22 mouse cellular contexts compared by ENCODE assay signal in genomic region chr2:166196080-166196786, GRCm38 (mm10). TPM values are rescaled to one million over a fixed set of nuclear protein-coding genes. Genes with fewer than 3 reads are reported as not detected.
A peak's percentile ranks its signal among the peaks of the same experiment; 100 is the strongest.
DNase-seq lines count a peak whose midpoint lies in the region; ATAC-seq and TF ChIP-seq lines count a peak whose summit lies in the region.
"Had no signal": no experiment of that assay in that cellular context is flagged by ENCODE, and none has a peak within 500 bp of the region (broad histone marks: within the 10 kb centered on the region; RNA-seq: fewer than 3 reads in every experiment).

No protein-coding gene starts in this region.

- peaks cover 4% of the 10 kb centered on the region; the same call in 1 of the 2 replicates for H3K9me3 ChIP-seq in embryonic facial prominence, embryonic 10.5 days
- H3K9me3 ChIP-seq in heart, embryonic 14.5 days (ENCODE audit: control insufficient read depth, low read length) = no peaks in the 10 kb centered on the region
- H3K9me3 ChIP-seq in limb, embryonic 12.5 days = peaks cover 4% of the 10 kb centered on the region; the same call in 1 of the 2 replicates
- 0 out of 2 replicates have a peak, but pooled peaks cover 3% of the 10 kb centered on the region for H3K9me3 ChIP-seq in hindbrain, embryonic 10.5 days
- H3K9me3 ChIP-seq: embryonic facial prominence, embryonic 13.5 days; stomach, embryonic 15.5 days had no signal

- H3K4me2 ChIP-seq in heart, embryonic 14.5 days (ENCODE audit: low read length) = peak overlapping the region; percentile 19; the same call in 1 of the 2 replicates
- H3K4me2 ChIP-seq in limb, embryonic 12.5 days = no peak overlapping the region
- H3K4me2 ChIP-seq: embryonic facial prominence, embryonic 13.5 days; hindbrain, embryonic 12.5 days; liver, embryonic 11.5 days; stomach, embryonic 15.5 days had no signal

- no peak for TF ChIP-seq CTCF in heart, adult 2 months (IDR thresholded peaks at IDR 0.05)

- no peak for TF ChIP-seq POLR2A in heart, adult 2 months (IDR thresholded peaks at IDR 0.05; ENCODE audit: insufficient read depth, low read depth, low read length)

- no peaks in the 10 kb centered on the region for H3K79me2 ChIP-seq in heart, adult 2 months (replicated peaks; ENCODE audit: control insufficient read depth, insufficient read depth, low read length)

- H3K27ac ChIP-seq in heart, adult 2 months = no peak overlapping the region
- H3K27ac ChIP-seq in embryonic facial prominence, embryonic 10.5 days (replicated peaks) = peak overlapping the region; percentile 73
- H3K27ac ChIP-seq in heart, embryonic 14.5 days (replicated peaks in 1 of 2; ENCODE audit: control insufficient read depth in 1 of 2, insufficient read depth in 1 of 2, low read depth in 2 of 2, low read length in 2 of 2) = peak overlapping the region; percentile 66 to 72
- H3K27ac ChIP-seq in limb, embryonic 12.5 days = peak overlapping the region; percentile 41
- H3K27ac ChIP-seq in hindbrain, embryonic 10.5 days = no peak overlapping the region
- H3K27ac ChIP-seq: embryonic facial prominence, embryonic 13.5 days; hindbrain, embryonic 12.5 days; macrophage; stomach, embryonic 15.5 days had no signal

- no peak overlapping the region for H3K4me3 ChIP-seq in heart, adult 2 months
- H3K4me3 ChIP-seq in embryonic facial prominence, embryonic 10.5 days = no peak overlapping the region
- H3K4me3 ChIP-seq in heart, embryonic 14.5 days (ENCODE audit: control insufficient read depth in 1 of 2, insufficient read depth in 1 of 2, low read depth in 1 of 2, low read length in 2 of 2) = no peak overlapping the region
- H3K4me3 ChIP-seq in limb, embryonic 12.5 days (replicated peaks) = no peak overlapping the region
- no peak overlapping the region for H3K4me3 ChIP-seq in hindbrain, embryonic 10.5 days
- H3K4me3 ChIP-seq: embryonic facial prominence, embryonic 13.5 days; erythroblast, embryonic 14.5 days; hindbrain, embryonic 12.5 days; stomach, embryonic 15.5 days had no signal

- peak; percentile 62; the same call in 1 of the 2 replicates for ATAC-seq in heart, embryonic 14.5 days (ENCODE audit: insufficient number of reproducible peaks, insufficient read depth, low FRiP score, low read depth)
- ATAC-seq in limb, embryonic 12.5 days (ENCODE audit: insufficient number of reproducible peaks, insufficient read depth, low FRiP score, low TSS enrichment, low read depth) = no peak
- ATAC-seq in frontal cortex, adult (ENCODE audit: low TSS enrichment) = no peak
- ATAC-seq: forebrain, embryonic 14.5 days; liver, postnatal 0 days; Patski had no signal

- peak in 1 of 2 experiments; percentile 24 for DNase-seq in heart, adult 2 months
- DNase-seq in heart, adult 8-10 months (ENCODE audit: low spot score) = no peak
- no peak for DNase-seq in embryonic facial prominence, embryonic 10.5 days (ENCODE audit: low spot score)
- no peak for DNase-seq in hindbrain, embryonic 10.5 days (ENCODE audit: low spot score)
- DNase-seq: cerebellum, adult 18-20 months; cerebellum, postnatal 14 days; gastrocnemius, postnatal 10 days; kidney, adult 18-20 months; left cerebral cortex, postnatal 4 days; liver, postnatal 0 days had no signal

- no peaks in the 10 kb centered on the region for H3K36me3 ChIP-seq in heart, adult 2 months (ENCODE audit: control insufficient read depth, insufficient read depth, low read length)
- H3K36me3 ChIP-seq in embryonic facial prominence, embryonic 10.5 days (replicated peaks) = no peaks in the 10 kb centered on the region
- no peaks in the 10 kb centered on the region for H3K36me3 ChIP-seq in heart, embryonic 14.5 days (ENCODE audit: control insufficient read depth, insufficient read depth, low read length)
- H3K36me3 ChIP-seq in limb, embryonic 12.5 days = no peaks in the 10 kb centered on the region
- H3K36me3 ChIP-seq in hindbrain, embryonic 10.5 days = no peaks in the 10 kb centered on the region
- H3K36me3 ChIP-seq: embryonic facial prominence, embryonic 13.5 days; G1E; hindbrain, embryonic 12.5 days; stomach, embryonic 15.5 days had no signal

- intact Hi-C loops in heart, adult 2 months (cut with DNase I) = loop anchor here (1.0 to 5.0 kb wide), 2 partner anchors 71 to 319 kb away; no protein-coding TSS in a partner anchor

- WGBS in heart, adult 2 months = 72% methylated on average over 13 of the region's 13 CpGs
- 80% methylated on average over 13 of the region's 13 CpGs for WGBS in embryonic facial prominence, embryonic 10.5 days
- 27% methylated on average over 13 of the region's 13 CpGs for whole genome bisulfite sequencing in heart, embryonic 14.5 days
- WGBS in limb, embryonic 12.5 days = 55% methylated on average over 13 of the region's 13 CpGs
- 77% methylated on average over 13 of the region's 13 CpGs for WGBS in hindbrain, embryonic 10.5 days

- H3K4me1 ChIP-seq in heart, adult 2 months (ENCODE audit: control insufficient read depth, insufficient read depth, low read length) = peaks cover 5% of the 10 kb centered on the region
- peaks cover 66% of the 10 kb centered on the region for H3K4me1 ChIP-seq in embryonic facial prominence, embryonic 10.5 days
- peaks cover 31 to 32% of the 10 kb centered on the region in 2 experiments for H3K4me1 ChIP-seq in heart, embryonic 14.5 days (ENCODE audit: control insufficient read depth in 2 of 2, insufficient read depth in 2 of 2, low read length in 2 of 2)
- peaks cover 64% of the 10 kb centered on the region for H3K4me1 ChIP-seq in limb, embryonic 12.5 days (replicated peaks)
- peaks cover 55% of the 10 kb centered on the region for H3K4me1 ChIP-seq in hindbrain, embryonic 10.5 days (replicated peaks)
- H3K4me1 ChIP-seq: stomach, embryonic 15.5 days had no signal

- TF ChIP-seq EP300 in heart, adult 2 months (IDR thresholded peaks at IDR 0.05; ENCODE audit: insufficient read depth, low read depth, low read length) = 0 out of 2 replicates have a peak, but pooled peaks have one; percentile 12

- H3K9ac ChIP-seq in heart, adult 2 months (ENCODE audit: low read depth, low read length) = no peak overlapping the region
- no peak overlapping the region for H3K9ac ChIP-seq in heart, embryonic 14.5 days (ENCODE audit: low read length)
- H3K9ac ChIP-seq in limb, embryonic 12.5 days (replicated peaks) = no peak overlapping the region
- H3K9ac ChIP-seq: hindbrain, embryonic 12.5 days; liver, postnatal 0 days; stomach, embryonic 15.5 days had no signal

- no peaks in the 10 kb centered on the region for H3K27me3 ChIP-seq in heart, adult 2 months (ENCODE audit: control insufficient read depth, insufficient read depth, low read length)
- no peaks in the 10 kb centered on the region; the same call in 1 of the 2 replicates for H3K27me3 ChIP-seq in embryonic facial prominence, embryonic 10.5 days (replicated peaks; ENCODE audit: low read depth, poor library complexity, severe bottlenecking)
- no peaks in the 10 kb centered on the region for H3K27me3 ChIP-seq in heart, embryonic 14.5 days (ENCODE audit: control insufficient read depth, insufficient read depth, low read length)
- no peaks in the 10 kb centered on the region for H3K27me3 ChIP-seq in limb, embryonic 12.5 days
- peaks cover 57% of the 10 kb centered on the region for H3K27me3 ChIP-seq in hindbrain, embryonic 10.5 days (ENCODE audit: insufficient read depth, poor library complexity, severe bottlenecking)
- H3K27me3 ChIP-seq: embryonic facial prominence, embryonic 13.5 days; stomach, embryonic 15.5 days had no signal

RNA-seq across cellular contexts. Expression of gene Sulf2, which starts 40.8 kb away (rescaled TPM):
- total RNA-seq in heart, adult 2 months (2021) = 10 to 100 TPM; 38.5 to 43.9 TPM
- polyA plus RNA-seq in heart, adult 2 months (2012; rRNA removed) = 51.0 and 75.1 TPM in 2 replicates
- total RNA-seq in heart, adult 8-10 months (2022) = 10 to 100 TPM; 35.9 to 47.8 (median 41.1) TPM
- 115 and 131 TPM in 2 replicates for polyA plus RNA-seq in embryonic facial prominence, embryonic 10.5 days (2016; fragmentation: Nextera tagmentation; extraction: Ambion mirVana)
- polyA plus RNA-seq in heart, embryonic 14.5 days (2014; fragmentation: Nextera tagmentation; extraction: Ambion mirVana) = 106 and 115 TPM in 2 replicates
- 176 and 187 TPM in 2 replicates for polyA plus RNA-seq in limb, embryonic 12.5 days (2016; fragmentation: Nextera tagmentation; extraction: Ambion mirVana)
- 83.8 and 87.8 TPM in 2 replicates for polyA plus RNA-seq in hindbrain, embryonic 10.5 days (2016; fragmentation: Nextera tagmentation; extraction: Ambion mirVana)
- polyA plus RNA-seq: G1E had no signal

Comparison
In these comparisons a context has a peak if more than half of its experiments do, and no peak if none do; other contexts are left out.
1. H3K27ac ChIP-seq: peak in embryonic facial prominence, embryonic 10.5 days (single experiment), heart, embryonic 14.5 days (2 of 2) and limb, embryonic 12.5 days (single experiment); none in heart, adult 2 months (single experiment) and hindbrain, embryonic 10.5 days (single experiment).